Mouse (Mus musculus) embryonic stem cell, embryonic (primary cell): Measurements from ENCODE around the gene Frat2.

Experiments used
- CTCF ChIA-PET, 4 experiments: fragments of 300-600 bp in 2 of 4; fragments of 350-600 bp in 2 of 4; sonication (Branson Sonifier 250); formaldehyde crosslinking; loops; one replicate each; lab custom pipeline; 2022; ENCODE audit warnings: inconsistent platforms in 2 of 4; lab: Charles Lee
- POLR2A ChIA-PET, 4 experiments: fragments of 300-600 bp in 2 of 4; fragments of 350-600 bp in 2 of 4; sonication (Branson Sonifier 250); formaldehyde crosslinking; loops; one replicate each; lab custom pipeline; 2022; ENCODE audit warnings: antibody characterized with exemption in 4 of 4, inconsistent platforms in 1 of 4; lab: Charles Lee

Gene Frat2

GRCm38 (mm10) chr19:41850719-41851543 lies 3.0 kb upstream of the Frat2 start:
- ChIA-PET POLR2A (interaction anchor here in 3 of 4 experiments (0.6 to 1.4 kb wide), 6 partner anchors 14 to 82 kb away, joined by 3 to 6 read pairs (median 3); no protein-coding TSS in a partner anchor), CTCF (interaction anchor here in 3 of 4 experiments (0.6 to 1.2 kb wide), 4 partner anchors 37 to 175 kb away, joined by 3 to 4 read pairs (median 3); partner anchors contain the start of gene Pgam1 (in 1 of the 3))

- POLR2A ChIA-PET, result interaction anchor here in 3 of 4 experiments (0.7 to 1.4 kb wide), 6 partner anchors 15 to 444 kb away, joined by 3 to 6 read pairs (median 4); no protein-coding TSS in a partner anchor
- CTCF ChIA-PET, result interaction anchor here in 3 of 4 experiments (0.6 to 1.2 kb wide), 5 partner anchors 37 to 176 kb away, joined by 3 to 4 read pairs (median 3); partner anchors contain the start of genes Pgam1 (in 1 of the 3) and Ubtd1 (in 1 of the 3)
Observed at GRCm38 (mm10) chr19:41850021-41850718, 2.2 kb upstream of the Frat2 start.

GRCm38 (mm10) chr19:41847614-41847991 lies 329 bp downstream of the Frat2 start:
- CTCF ChIA-PET, result interaction anchor here in 3 of 4 experiments (0.6 to 1.4 kb wide), 4 partner anchors 36 to 582 kb away, joined by 3 to 4 read pairs (median 4); no protein-coding TSS in a partner anchor

DNA sequence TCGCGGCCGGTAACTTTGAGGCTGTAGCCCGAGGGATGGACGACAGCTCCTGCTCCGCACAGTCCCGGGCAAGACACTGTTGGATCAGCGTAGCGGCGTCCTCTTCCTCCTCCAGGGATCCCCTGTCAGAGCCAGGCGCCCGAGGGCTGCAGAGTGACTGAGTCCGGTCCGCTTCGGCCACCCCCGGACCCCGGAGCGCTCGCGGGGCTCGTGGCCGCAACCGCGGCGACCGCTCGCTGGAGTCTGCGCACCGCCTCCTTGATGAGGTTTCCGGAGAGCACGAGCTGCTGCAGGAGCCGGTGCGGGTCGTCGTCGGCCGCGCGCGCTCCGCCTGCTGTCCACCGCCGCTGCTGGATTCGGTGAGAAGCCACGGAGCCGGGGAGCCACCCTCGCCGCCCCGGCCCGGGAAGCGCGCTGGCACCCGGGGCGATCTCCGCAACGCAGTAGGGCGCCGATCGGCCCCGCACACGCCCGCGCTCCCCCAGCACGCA lies 796 bp downstream of the Frat2 start:
- CTCF ChIA-PET, result interaction anchor here in 3 of 4 experiments (0.5 to 1.4 kb wide), 4 partner anchors 36 to 581 kb away, joined by 3 to 16 read pairs (median 4); no protein-coding TSS in a partner anchor
- POLR2A ChIA-PET, result interaction anchor here in 3 of 4 experiments (0.5 to 2.5 kb wide), 14 partner anchors 11 to 433 kb away, joined by 3 to 14 read pairs (median 5); partner anchors contain the start of genes Frat1 (in 2 of the 3), Ankrd2 (in 1 of the 3), Exosc1 (in 1 of the 3) and Pi4k2a (in 1 of the 3)

More at GRCm38 (mm10) chr19:41847614-41847991, 329 bp downstream of the Frat2 start:
- POLR2A ChIA-PET, result interaction anchor here in 3 of 4 experiments (0.7 to 2.3 kb wide), 12 partner anchors 11 to 281 kb away, joined by 3 to 14 read pairs (median 4); partner anchors contain the start of genes Frat1 (in 2 of the 3), Avpi1 (in 1 of the 3), Exosc1 (in 1 of the 3) and Pi4k2a (in 1 of the 3)

DNA sequence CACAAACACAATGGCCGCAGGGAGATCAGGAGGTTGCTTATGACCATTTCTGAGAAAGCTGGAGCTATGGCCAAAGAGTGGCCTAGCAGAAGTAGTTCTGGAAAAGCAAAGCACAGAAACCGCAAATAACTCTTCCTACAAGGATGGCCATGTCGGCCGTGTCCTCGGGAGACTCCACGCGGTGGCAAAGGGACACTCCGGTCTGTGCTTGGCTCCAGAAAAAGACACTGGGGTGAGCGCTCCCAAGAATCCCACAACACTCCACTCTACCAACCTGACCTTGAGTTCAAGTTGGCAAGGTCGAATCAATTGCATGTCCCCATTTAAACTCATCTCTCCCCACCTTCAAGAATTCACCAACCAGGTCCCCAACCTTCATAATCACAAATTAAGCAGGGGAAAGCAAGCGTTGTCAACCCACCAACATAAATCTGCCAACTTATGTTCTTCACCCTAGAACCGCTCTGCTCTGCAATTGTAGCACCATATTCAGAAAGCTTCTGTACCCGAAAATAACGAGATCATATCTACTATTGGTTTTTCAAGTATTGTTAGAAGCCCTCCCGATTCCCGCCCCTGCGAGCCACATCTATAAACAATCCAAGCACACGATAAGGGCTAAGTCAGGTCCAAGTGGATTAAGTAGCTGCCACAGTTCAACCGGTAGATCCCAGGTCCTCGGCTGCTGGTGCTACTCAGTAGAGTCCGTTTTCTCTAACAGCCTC lies 1.4 kb downstream of the Frat2 start:
- POLR2A ChIA-PET, result interaction anchor here in 3 of 4 experiments (0.5 to 2.5 kb wide), 11 partner anchors 11 to 432 kb away, joined by 3 to 14 read pairs (median 5); partner anchors contain the start of genes Ankrd2 (in 1 of the 3), Frat1 (in 1 of the 3) and Pi4k2a (in 1 of the 3)
- CTCF ChIA-PET, result interaction anchor here in 3 of 4 experiments (0.5 to 1.4 kb wide), 5 partner anchors 9 to 581 kb away, joined by 3 to 16 read pairs (median 4); no protein-coding TSS in a partner anchor

- CTCF ChIA-PET, result interaction anchor here in 1 of 4 experiments (0.6 kb wide), 1 partner anchor 89 kb away, joined by 3 read pairs; no protein-coding TSS in a partner anchor
- POLR2A ChIA-PET, result interaction anchor here in 2 of 4 experiments (0.6 to 1.7 kb wide), 3 partner anchors 13 to 816 kb away, joined by 3 read pairs; no protein-coding TSS in a partner anchor
Observed at GRCm38 (mm10) chr19:41844345-41844744, 3.6 kb downstream of the Frat2 start.

GRCm38 (mm10) chr19:41842706-41843105 lies 5.2 kb downstream of the Frat2 start:
- ChIA-PET CTCF (no interaction called here), POLR2A (interaction anchor here in 3 of 4 experiments (0.9 to 1.7 kb wide), 3 partner anchors 9 to 14 kb away, joined by 3 to 7 read pairs (median 5); no protein-coding TSS in a partner anchor)

- CTCF ChIA-PET, result no interaction called here
- POLR2A ChIA-PET, result interaction anchor here in 2 of 4 experiments (0.9 to 1.4 kb wide), 2 partner anchors 9 kb away, joined by 5 to 7 read pairs; no protein-coding TSS in a partner anchor
Observed at GRCm38 (mm10) chr19:41842196-41842595, 5.7 kb downstream of the Frat2 start.

DNA sequence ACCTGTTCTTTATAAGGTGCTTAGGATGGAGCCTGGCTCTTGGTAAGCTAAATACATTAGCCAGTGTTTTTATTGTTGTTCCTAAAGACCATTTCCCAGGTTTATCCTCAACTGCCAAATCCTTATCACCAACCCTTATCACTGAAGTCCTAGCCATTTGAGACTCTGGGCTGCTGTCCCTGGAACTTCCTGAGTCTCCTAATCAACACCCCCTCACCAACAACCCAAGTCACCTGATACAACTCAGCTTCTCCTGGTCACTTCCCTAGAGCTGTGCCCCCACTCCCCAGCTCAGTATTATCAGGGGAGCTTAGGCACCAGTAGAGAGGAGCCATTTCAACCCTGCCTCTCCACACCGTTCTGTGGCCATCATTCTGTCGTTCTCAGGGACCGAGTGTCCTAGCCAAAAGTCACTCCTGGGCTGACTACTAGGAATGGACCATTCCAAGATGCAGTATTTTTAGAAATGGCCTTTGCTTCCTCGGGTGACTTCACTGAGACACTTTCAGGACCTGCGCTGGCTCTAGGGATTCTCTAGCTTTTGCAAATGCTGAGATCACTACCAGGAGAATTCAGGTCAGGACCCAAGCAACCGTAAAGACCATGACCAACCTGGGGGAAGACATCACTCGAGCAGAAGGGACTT lies 6.7 kb downstream of the Frat2 start:
- ChIA-PET POLR2A (no interaction called here), CTCF (no interaction called here)

DNA sequence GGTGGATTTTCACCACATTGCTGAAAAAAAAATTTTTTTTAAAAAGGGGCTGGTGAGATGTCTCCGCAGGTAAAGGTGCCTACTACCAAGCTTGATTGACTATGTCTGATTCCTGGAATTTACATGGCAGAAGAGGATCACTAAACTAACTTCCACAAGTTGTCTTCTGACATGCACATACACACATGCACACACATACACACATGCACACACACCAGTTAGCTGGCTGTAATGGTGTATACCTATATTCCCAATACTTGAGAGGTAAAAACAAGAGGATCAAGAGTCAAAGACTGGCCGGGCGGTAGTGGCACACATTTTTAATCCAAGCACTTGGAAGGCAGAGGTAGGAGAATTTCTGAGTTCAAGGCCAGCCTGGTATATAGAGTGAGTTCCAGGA lies 8.2 kb downstream of the Frat2 start:
- ChIA-PET CTCF (interaction anchor here in 1 of 4 experiments (1.2 kb wide), 1 partner anchor 9 kb away, joined by 3 read pairs; no protein-coding TSS in a partner anchor), POLR2A (interaction anchor here in 2 of 4 experiments (0.6 to 1.1 kb wide), 2 partner anchors 19 to 1779 kb away, joined by 3 to 4 read pairs; no protein-coding TSS in a partner anchor)

GRCm38 (mm10) chr19:41838808-41839207 lies 9.1 kb downstream of the Frat2 start:
- POLR2A ChIA-PET, result no interaction called here
- CTCF ChIA-PET, result interaction anchor here in 1 of 4 experiments (0.6 kb wide), 1 partner anchor 16 kb away, joined by 3 read pairs; no protein-coding TSS in a partner anchor

DNA sequence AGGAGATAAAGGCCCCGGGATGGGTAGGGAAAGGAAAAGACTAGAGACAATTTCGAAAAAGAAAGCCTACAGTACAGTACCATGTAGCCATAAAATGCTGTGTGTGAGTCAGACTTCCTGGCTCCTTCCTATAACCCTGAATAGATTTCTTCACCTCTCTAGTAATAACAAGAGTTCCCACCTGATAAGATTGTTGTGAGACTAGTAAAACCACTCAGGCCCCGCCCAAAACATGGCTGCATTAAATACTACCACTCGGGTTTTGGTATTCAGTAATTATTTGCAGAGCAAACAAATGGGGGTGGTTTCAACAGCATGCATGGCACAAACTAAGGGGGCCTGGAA lies 10.0 kb downstream of the Frat2 start:
- POLR2A ChIA-PET, result no interaction called here
- CTCF ChIA-PET, result interaction anchor here in 1 of 4 experiments (0.5 kb wide), 1 partner anchor 9 kb away, joined by 3 read pairs; no protein-coding TSS in a partner anchor

GRCm38 (mm10) chr19:41837194-41837916 lies 10.6 kb downstream of the Frat2 start:
- CTCF ChIA-PET, result interaction anchor here in 2 of 4 experiments (0.5 to 0.7 kb wide), 4 partner anchors 9 to 117 kb away, joined by 3 to 24 read pairs (median 4); no protein-coding TSS in a partner anchor
- POLR2A ChIA-PET, result interaction anchor here in 1 of 4 experiments (1.1 to 2.2 kb wide), 2 partner anchors 10 to 35 kb away, joined by 3 to 5 read pairs; partner anchors contain the start of gene Frat2

DNA sequence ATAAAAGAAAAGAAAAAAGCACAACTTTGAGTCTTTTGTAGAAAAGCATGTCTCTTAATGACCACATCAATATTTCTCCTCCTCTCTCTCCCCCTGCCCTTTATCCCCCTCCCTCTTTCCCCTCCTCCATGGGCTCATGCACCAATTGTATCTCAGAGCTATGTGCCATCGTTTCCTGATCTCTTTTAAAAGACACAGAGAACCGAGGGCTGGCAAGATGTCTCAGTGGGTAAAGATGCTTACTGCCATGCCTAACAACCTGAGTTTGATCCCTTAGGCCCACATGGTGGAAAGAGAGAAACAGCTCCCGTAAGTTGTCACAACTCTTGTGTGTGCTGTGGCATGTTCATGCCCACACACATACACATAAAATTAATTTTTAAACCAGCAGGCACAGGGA lies 11.2 kb downstream of the Frat2 start:
- POLR2A ChIA-PET, result interaction anchor here in 2 of 4 experiments (0.6 to 2.2 kb wide), 4 partner anchors 11 to 598 kb away, joined by 3 to 5 read pairs (median 3); partner anchors contain the start of gene Frat2 (in 1 of the 2)

DNA sequence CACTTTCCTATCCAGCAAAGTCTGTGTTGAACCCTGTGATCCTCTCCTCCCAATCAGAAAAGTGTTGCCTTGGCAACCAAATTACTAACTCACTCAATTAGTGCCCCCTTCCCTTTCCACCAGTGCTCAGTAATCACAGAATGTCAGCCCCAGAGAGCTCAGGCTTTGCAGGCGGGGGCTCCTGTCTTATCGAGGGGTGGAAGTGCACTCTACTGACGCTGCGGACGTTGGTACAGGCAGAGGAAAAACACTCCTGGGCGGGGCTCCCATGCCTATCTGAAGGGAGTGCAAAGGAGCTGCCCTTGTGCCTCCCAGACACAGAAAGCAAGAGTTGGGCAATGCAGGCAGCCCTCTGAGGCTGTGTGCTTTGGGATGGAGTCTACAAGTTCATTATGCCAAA lies 12.1 kb downstream of the Frat2 start:
- ChIA-PET CTCF (interaction anchor here in 2 of 4 experiments (0.6 to 0.8 kb wide), 2 partner anchors 33 to 518 kb away, joined by 3 to 4 read pairs; no protein-coding TSS in a partner anchor), POLR2A (interaction anchor here in 1 of 4 experiments (0.6 to 2.2 kb wide), 4 partner anchors 12 to 649 kb away, joined by 3 to 5 read pairs (median 4); partner anchors contain the start of gene Frat2)

More for the DNA sequence above, 11.2 kb downstream of the Frat2 start:
- CTCF ChIA-PET, result interaction anchor here in 1 of 4 experiments (0.6 to 0.7 kb wide), 2 partner anchors 17 to 95 kb away, joined by 4 to 24 read pairs; no protein-coding TSS in a partner anchor
